Mouse (Mus musculus) small intestine, adult 2 months (tissue): ENCODE results near the gene Zfp296. TPM values are rescaled to one million over a fixed set of nuclear protein-coding genes. Genes with fewer than 3 reads are reported as not detected.

ENCODE experiments used
- H3K27ac ChIP-seq: fragments of 200-500 bp; 2 replicates; pipeline ENCODE4 v1.5.1; 2012; ENCODE audit warnings: low read depth, low read length, control low read depth, inconsistent platforms; ENCODE audit not compliant: insufficient read depth
- H3K27me3 ChIP-seq: fragments of 200-500 bp; 2 replicates; pipeline ENCODE4 v1.6.1; 2012; ENCODE audit warnings: mild to moderate bottlenecking, moderate library complexity, low read length, inconsistent platforms; ENCODE audit not compliant: control insufficient read depth, insufficient read depth
- H3K36me3 ChIP-seq: fragments of 200-500 bp; 2 replicates; pipeline ENCODE4 v1.6.1; 2012; ENCODE audit warnings: mild to moderate bottlenecking, low read length, control low read depth, inconsistent platforms; ENCODE audit not compliant: control insufficient read depth, insufficient read depth
- H3K4me1 ChIP-seq: fragments of 200-500 bp; 2 replicates; pipeline ENCODE4 v1.6.1; 2012; ENCODE audit warnings: low read length, inconsistent platforms, mixed read lengths; ENCODE audit not compliant: control insufficient read depth, insufficient read depth, insufficient read length
- H3K4me3 ChIP-seq: fragments of 200-500 bp; 2 replicates; pipeline ENCODE4 v1.5.1; 2012; ENCODE audit warnings: low read depth, mild to moderate bottlenecking, control low read depth, inconsistent platforms, low read length, moderate library complexity
- CTCF ChIP-seq: fragments of 200-500 bp; IDR thresholded peaks from 2 replicates; pipeline ENCODE4 v1.5.1; 2012; ENCODE audit warnings: low read depth, mild to moderate bottlenecking, control low read depth, inconsistent platforms, low read length, moderate library complexity, mixed read lengths; ENCODE audit not compliant: insufficient replicate concordance, insufficient read length; ENCODE audit errors: extremely low read depth
- POLR2A ChIP-seq: fragments of 200-500 bp; IDR thresholded peaks from 2 replicates; pipeline ENCODE4 v1.6.1; 2012; ENCODE audit warnings: low read depth, mild to moderate bottlenecking, control low read depth, inconsistent platforms, low read length, moderate library complexity
- WGBS: fragments of 180-500 bp; shearing (Covaris S2); methylation state at CpG from one replicate; pipeline ENCODE4 v1.1.7; 2018; 5-methylcytosine and 5-hydroxymethylcytosine counted together
- polyA plus RNA-seq: library from polyadenylated mRNA; depleted of rRNA; stranded (reverse); fragments of >200 nt; gene quantifications from 2 replicates; pipeline ENCODE4 v1.2.3, GENCODE M21; 2012

The Zfp296 gene
- polyA plus RNA-seq, 1 experiment, result 3.7 TPM

DNA sequence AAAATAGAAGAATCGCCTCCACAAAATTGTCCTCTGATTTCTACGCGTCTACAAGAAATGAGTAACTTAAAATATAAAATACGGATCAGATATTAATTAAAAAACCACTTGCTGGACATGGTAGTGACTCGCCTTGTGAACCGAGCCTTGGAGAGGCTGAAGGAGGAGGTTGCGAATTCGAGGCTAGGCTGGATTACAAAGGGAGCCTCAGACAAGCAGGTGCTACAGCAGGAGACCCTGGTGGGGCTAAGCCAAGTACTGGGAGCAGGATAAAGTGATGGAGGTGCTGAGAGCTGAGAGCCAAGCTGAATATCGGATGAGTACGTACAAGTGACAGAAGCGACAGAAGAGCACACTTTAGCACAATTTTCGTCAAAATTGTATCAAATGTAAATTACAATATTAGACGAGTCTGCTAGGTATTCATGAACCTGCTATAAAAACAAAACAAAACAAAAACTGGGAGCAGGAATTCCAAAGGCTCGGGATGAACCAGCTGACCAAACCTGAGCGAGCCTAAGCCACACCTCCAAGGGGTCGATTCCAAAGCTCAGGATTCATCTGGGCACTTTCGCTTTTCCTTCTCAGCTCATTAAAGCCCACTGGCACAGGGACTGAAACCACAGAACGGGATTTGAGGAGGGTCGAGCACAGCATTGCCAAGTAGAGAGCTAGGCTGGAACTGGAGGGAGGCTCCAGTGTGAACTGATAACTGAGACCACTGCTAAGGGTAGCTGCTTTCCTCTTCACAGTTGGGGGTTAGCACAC lies 14.3 kb upstream of the Zfp296 start, which contains the start of gene Ppp1r37:
Gene Ppp1r37 (minus strand): TSS at position 434 of the 768 bp plus-strand sequence.
- Histone ChIP-seq H3K4me1 (peaks cover 29% of the 10 kb centered on the region), H3K27me3 (no peaks in the 10 kb centered on the region), H3K4me3 (peak within 1 kb of the TSS; percentile 91), H3K36me3 (peaks cover 12% of the 10 kb centered on the region), H3K27ac (peak within 1 kb of the TSS; percentile 95)
- WGBS, result 2% methylated on average over 19 of the region's 19 CpGs
- TF ChIP-seq CTCF, result peak; percentile 16; the same call in 1 of the 2 replicates
- TF ChIP-seq POLR2A, result no peak

DNA sequence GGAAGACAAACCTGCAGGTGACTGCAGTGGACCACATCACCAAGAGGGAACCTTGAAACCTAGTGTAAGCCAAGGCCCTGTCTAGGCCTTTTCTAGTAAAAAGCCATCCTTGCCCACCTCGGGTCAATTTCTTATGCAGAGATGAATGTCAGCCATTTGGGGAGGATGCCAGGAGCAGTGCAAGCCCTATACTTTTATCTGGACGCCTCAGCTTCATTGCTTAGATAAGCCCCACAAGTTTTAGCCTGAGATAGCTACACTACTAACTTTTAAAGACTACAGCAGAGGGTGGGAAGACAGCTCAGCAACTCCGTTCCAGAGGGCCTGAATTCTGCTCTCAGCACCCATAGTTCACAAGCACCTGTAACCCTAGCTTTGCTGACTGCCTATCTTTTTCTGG lies 13.2 kb upstream of the Zfp296 start:
- WGBS, result 79% methylated on average over 3 of the region's 3 CpGs
- TF ChIP-seq CTCF (no peak), POLR2A (no peak)
- Histone ChIP-seq H3K4me3 (no peak overlapping the region), H3K27me3 (no peaks in the 10 kb centered on the region), H3K36me3 (peaks cover 12% of the 10 kb centered on the region), H3K4me1 (peaks cover 21% of the 10 kb centered on the region), H3K27ac (no peak overlapping the region)

DNA sequence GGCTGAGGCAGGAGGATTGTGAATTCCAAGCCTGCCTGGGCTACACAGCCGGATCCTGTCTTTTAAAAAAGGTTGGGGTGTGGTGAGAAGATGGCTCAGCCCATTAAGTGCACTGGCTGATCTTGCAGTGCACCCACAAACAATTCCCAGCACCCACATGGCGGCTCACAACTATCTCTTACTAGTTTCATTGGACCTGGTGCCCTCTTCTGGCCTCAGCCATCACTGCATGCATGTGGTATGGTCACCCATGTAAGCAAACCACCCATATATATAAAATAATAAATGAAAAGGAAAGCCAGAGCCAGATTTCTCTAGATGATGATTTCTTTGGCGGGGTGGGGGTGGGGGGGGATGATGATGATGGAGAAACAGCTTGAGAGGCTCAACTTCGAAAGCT lies 12.6 kb upstream of the Zfp296 start:
- H3K4me3 ChIP-seq, result no peak overlapping the region

DNA sequence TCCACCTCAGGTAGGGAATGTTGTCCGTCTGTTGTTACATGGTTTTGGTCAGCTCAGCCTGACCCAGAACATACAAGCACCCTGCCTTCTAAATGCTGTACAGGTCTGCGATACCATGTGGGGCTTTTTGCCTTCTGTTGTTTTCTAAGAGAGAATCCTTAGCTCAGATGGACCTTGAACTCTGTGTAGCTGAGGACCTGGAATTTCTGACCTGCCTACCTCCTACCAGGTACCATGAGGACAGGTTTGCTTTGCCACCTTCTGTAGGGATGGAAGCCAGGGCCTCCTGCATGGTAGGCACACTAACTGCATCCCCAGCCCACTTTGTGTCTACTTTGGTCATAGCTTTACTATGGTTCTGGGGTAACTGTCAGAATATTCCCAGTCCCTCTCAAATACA lies 11.3 kb upstream of the Zfp296 start:
- peaks cover 7% of the 10 kb centered on the region; the same call in 1 of the 2 replicates for H3K4me1 ChIP-seq
- no peak overlapping the region for H3K4me3 ChIP-seq
- 94% methylated on average over 2 of the region's 2 CpGs for WGBS
- no peak overlapping the region for H3K27ac ChIP-seq
- peaks cover 19% of the 10 kb centered on the region for H3K36me3 ChIP-seq
- H3K27me3 ChIP-seq, result no peaks in the 10 kb centered on the region
- TF ChIP-seq POLR2A, result no peak
- no peak for TF ChIP-seq CTCF

More for the DNA sequence above, 12.6 kb upstream of the Zfp296 start:
- peaks cover 12% of the 10 kb centered on the region for H3K36me3 ChIP-seq
- TF ChIP-seq POLR2A (no peak), CTCF (peak; percentile 25; the same call in 1 of the 2 replicates)
- no peak overlapping the region for H3K27ac ChIP-seq
- peaks cover 15% of the 10 kb centered on the region for H3K4me1 ChIP-seq
- H3K27me3 ChIP-seq, result no peaks in the 10 kb centered on the region
- WGBS, result 92% methylated on average over 4 of the region's 4 CpGs

DNA sequence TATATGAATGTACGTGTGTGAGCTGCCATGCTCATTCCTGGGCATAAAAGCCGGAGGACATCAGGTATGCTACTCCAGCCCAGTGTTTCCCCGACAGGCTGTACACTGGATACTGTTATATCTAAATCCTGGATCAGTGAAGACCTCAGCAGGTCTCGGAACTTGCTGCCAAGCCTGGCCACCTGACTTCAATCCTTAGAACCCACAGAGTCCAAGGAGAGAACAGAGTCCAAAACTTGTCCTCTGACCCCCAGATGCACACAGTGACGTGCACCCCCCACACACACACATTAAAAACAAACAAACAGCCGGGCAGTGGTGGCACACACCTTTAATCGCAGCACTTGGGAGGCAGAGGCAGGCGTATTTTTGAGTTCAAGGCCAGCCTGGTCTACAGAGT lies 9.7 kb upstream of the Zfp296 start:
- H3K27ac ChIP-seq, result peak overlapping the region; percentile 48; the same call in 1 of the 2 replicates
- TF ChIP-seq POLR2A, result no peak
- no peak for TF ChIP-seq CTCF
- peaks cover 11% of the 10 kb centered on the region; the same call in 1 of the 2 replicates for H3K4me1 ChIP-seq
- H3K4me3 ChIP-seq, result no peak overlapping the region
- H3K36me3 ChIP-seq, result peaks cover 19% of the 10 kb centered on the region
- H3K27me3 ChIP-seq, result no peaks in the 10 kb centered on the region
- WGBS, result 67% methylated on average over 8 of the region's 8 CpGs

DNA sequence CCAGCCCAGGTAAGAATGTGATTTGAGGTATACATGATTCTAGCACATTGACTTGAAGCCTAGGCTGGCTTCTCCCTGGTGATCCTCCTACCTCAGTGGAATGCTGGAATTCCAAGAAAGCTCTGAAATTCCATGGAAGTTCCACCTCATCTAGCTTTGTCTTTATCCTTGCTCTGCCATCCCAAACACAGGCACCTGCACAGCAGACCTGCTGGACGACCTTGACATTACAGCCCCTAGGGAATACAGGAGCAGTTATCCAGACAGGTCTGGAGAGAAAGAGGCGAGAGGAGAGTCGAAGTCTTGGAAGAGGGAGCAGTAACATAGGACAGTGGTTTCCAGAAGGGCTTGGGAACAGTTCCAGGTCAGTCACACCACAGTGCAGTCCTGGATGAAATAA lies 7.4 kb upstream of the Zfp296 start:
- no peak overlapping the region for H3K27ac ChIP-seq
- no peak for TF ChIP-seq CTCF
- no peak for TF ChIP-seq POLR2A
- no peaks in the 10 kb centered on the region for H3K27me3 ChIP-seq
- peaks cover 8% of the 10 kb centered on the region; the same call in 1 of the 2 replicates for H3K4me1 ChIP-seq
- H3K4me3 ChIP-seq, result no peak overlapping the region
- peaks cover 15% of the 10 kb centered on the region for H3K36me3 ChIP-seq
- WGBS, result 83% methylated on average over 3 of the region's 3 CpGs

DNA sequence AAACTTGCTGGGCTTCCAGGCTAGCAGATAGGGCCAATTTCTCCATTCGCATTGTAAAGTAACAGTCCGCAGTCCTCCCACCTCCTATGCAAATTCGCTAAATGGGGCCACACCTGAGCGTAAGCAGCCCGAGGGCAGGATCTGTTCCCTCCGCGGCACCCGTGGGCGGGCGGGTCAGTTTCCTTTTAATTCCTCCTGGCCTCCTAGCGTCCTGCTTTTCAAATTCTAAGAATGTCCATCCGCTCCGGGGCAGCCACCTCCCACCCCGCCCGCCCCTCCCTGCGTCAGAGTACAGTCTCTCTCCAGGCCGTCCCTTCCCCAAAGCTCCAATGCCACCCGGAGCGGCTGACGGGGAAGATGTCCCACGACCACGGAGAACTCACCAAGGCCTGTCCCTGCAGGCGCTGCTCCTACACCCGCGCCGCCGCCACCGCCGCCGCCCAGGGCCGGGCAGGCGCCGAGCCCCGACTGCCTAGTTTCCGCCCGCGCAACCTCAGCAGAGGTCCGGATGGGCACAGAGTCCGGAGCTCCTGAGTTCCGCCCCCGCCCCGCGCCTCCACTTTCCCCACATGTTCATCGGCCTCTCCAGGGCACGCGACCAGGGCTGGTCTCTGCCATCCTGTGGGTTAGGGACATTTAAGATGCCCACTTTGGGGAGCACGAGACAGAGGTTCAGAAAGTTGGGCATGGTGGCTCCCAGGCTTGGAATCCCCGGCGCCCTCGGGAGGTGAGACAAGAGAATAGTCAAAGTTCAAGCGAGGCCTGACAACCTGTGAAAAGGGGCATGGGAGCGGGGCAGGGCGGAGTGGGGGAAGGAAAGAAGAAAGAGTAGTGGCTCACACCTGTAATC lies 3.9 kb upstream of the Zfp296 start:
- WGBS, result under 1% methylated on average over 53 of the region's 53 CpGs
- peak; percentile 79 for TF ChIP-seq POLR2A
- no peak for TF ChIP-seq CTCF
- Histone ChIP-seq H3K36me3 (peaks cover 7% of the 10 kb centered on the region), H3K27me3 (no peaks in the 10 kb centered on the region), H3K4me3 (peak overlapping the region; percentile 87), H3K27ac (peak overlapping the region; percentile 94), H3K4me1 (peaks cover 18% of the 10 kb centered on the region)
